Mouse (Mus musculus): ENCODE measurements around the gene St7.

Gene St7

DNA sequence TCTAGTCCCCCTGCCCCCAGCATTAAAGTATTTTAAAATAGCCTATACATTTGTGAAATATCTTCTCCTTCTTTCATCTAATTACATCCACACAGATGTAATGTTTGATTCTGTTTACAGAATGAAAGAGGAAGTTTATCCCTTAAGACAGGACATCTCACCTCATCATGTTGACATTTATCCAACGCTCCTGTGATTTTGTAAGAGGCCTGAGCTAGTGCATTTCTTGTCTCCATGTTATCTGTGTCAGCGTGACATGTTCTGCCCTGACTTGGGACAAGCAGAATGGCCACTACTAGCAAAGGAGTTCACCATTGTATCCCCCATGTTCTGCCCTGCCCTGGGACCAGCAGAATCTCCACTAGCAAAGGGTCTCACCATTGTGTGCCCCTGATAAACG, 270.7 kb downstream of the St7 start:
- no peak for DNase-seq (ENCODE audit: low spot score)

DNA sequence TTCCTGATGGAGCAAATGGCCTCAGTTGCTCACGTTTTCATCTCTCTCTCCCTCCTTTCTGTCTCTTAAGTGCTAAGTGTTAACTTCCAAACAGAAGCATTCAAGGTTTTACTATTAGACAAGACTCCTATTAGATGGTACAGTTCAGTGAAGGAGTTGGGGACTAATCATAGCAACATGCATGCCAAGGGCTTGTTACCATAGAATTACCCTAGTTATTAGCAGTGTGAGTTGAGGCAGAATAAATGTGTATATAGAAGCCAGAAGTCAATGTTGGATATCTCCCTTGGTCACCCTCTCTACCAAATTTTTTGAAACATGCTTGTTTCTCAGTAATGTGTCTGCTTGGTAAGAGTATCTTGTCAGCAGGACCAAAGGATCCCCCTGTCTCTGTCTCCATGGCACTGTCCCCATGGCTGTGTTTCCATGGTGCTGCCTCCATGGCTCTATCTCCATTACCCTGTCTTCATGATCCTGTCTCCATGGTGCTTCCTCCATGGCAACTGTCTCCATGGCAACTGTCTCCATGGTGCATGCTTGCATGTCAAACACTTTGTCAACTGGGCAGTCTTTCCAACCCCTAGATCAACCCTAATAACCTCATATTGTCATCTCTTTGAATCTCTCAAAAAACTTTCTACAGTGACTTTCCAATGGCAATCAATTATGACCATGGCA, 275.9 kb downstream of the St7 start:
- no peak for DNase-seq (ENCODE audit: low spot score)

DNA sequence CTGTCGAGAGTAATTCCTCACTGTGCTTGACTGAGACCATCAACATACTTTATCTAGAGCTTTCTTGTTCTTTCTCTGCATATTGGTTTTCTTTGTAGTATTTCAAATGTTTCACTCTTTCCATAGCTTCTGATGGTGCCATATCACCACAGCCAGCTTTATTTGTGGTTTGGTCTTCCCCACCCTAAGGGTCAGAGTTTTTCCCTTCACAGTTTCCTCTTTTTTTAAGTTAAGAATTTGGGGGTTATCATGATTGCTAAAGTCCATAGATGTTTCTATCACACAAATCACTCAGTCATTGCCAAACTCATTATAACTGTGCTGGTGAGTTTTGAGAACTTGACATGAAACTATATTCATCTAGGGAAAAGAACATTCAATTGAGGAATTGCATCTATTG, 277.1 kb downstream of the St7 start:
- DNase-seq (ENCODE audit: low spot score): no peak

DNA sequence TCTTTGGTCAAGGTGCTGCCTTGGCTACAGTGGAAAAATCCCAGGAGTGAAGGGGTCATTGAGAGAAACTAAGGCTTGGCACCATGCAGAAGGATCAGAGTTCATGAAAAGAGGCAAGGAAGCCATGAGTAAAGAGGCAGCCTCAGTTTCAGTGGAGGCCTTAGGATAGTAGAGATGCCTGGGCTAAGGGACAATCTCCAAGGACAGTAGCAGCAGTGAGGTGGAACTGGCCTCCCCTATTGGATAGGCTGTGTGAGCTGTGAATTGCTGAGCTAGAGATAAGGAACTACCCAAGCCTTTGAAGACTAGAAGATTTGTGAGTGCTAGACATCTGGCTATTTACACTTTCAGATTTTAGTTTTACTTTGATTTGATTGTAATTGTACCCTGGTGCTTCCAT, 278.7 kb downstream of the St7 start:
- DNase-seq (ENCODE audit: low spot score): no peak

DNA sequence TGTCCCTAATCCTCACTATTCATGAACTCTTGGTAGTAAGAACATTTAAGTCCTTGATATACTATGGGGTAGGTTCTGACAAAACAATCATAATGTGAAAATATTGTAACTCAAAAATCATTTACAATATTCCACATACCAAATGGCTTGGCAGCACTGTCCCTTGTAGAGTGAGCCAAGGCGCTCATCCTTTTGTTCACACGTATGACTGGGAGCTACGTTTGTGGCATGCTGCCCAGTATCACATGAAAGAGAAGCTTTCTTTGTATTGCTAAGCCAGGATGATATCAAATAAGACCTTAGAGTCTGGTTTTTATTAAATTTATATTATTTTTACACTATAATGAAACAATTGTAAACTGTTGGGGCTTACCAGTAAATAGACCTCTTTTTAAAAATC, 281.7 kb downstream of the St7 start:
- no peak for DNase-seq (ENCODE audit: low spot score)

DNA sequence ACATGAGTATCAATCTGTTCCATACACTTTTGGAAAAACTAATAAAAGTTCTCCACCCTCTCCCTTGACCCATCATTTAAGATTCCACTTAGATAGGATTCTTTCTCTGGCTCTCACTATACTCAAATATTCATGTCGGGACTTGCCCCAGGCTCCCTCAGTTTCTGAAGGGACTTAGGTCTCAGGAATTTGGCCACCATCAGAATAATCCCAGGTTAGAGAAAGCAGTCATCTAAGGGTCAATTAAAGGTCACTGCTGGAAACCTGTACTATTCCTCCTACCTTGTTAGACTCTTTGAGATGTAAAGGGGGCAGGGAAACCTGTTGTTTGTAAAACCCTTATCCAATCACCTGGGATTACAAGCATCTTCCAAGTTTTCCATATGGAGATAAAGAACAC, 284.4 kb downstream of the St7 start:
- DNase-seq (ENCODE audit: low spot score): no peak

DNA sequence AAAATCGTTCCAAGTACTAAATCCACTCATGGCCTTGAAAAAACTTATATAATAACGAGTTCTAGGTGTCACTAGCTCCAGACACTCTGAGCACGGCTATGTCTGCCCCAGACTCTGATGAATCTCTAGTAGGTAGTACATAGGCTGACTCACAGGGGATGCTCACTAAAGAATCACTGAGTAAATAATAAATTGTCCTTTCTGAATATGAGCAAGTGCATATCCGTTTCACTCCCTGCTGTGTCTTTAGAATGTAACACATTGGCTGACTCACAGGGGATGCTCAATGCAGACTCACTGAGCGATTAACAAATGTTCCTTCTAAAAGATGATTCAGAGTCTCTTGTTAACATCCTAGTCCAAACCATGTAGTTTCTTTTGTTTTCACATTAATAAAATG, 285.6 kb downstream of the St7 start:
- DNase-seq (ENCODE audit: low spot score): no peak

- DNase-seq (ENCODE audit: low spot score): no peak
Observed at GRCm38 (mm10) chr6:17978881-17979280, 286.1 kb downstream of the St7 start.

DNA sequence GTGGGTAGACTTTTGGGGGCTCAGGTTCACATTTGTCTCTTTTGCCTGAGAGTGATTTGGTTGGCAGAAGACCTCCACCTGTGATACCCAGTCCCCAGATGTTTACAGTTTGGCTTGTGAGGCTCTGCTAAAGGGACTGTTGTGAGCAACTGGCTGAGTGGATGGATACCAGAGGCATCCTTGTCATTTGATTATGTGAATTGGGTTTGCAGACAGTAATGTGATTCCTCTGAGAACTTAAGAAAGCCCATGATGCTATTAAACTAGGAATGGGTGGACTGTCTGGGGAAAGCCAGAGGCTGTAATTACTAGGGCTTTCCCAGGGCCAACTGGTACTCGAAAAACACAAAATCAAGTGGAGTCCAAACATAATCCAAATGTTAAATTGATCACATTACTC, 286.6 kb downstream of the St7 start:
- DNase-seq (ENCODE audit: low spot score): no peak

DNA sequence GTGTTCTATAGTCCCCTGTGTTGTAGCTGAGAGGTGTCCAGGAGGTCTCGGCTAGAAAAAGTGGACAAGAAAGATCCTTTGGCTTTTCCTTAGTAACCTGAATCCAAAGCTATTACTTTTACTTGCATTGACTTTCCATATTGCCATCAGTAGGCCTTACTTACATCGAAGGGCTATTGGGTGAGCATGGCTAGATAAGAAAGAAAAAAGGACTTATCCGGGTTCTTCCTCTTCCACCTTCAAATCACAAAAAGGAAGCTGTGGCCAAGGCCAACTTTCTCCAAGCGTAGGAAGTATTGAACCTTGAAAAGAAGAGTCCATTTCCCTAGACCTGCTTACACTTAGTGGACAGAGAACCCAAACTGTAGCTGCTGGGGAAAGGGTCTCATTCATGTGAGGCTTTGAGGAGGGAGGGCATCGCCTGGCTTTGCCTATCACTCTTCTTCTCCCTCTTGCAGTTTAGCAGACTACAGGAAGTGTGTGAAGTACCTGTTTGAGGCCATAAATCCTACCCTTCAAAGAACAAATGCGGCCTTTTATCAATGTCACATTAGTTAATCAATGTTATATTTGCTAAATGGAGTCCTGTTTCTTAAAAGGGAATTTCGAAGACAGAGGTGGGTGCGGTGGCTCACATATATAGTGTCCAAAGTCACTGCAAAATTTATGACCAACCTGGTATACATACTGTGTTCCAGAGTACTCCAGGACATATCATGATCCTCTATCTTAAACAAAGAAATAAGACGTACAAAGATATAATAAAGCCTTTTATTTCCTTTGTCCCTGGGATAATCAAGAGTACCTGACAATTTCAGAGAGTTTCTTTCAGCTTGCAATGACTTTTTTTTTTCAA, 297.7 kb downstream of the St7 start:
- no peak for DNase-seq (ENCODE audit: low spot score)

DNA sequence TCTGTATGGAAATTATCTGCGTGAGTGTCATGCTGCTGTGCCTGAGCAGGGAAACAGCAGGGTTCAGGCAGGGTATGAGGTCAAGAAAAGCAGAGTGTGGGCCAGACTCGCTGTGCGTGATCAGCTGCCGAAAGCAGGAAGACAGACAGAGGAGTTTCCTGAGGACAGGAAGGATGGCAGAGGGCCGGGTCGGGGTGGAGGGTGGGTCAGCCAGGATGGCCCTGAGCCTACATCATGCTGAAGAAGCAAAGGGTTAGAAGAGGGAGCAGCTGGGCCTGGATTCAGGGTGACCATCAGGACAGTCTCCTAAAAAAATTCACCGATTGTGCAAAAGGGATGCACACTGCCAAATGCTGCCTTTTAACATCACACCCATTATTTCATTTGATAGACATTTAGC, 298.9 kb downstream of the St7 start:
- DNase-seq (ENCODE audit: low spot score): no peak

Data from ovary, postnatal 10 days (tissue).